Comparison of ENCODE assay signal across 18 mouse cellular contexts in the genomic region with DNA sequence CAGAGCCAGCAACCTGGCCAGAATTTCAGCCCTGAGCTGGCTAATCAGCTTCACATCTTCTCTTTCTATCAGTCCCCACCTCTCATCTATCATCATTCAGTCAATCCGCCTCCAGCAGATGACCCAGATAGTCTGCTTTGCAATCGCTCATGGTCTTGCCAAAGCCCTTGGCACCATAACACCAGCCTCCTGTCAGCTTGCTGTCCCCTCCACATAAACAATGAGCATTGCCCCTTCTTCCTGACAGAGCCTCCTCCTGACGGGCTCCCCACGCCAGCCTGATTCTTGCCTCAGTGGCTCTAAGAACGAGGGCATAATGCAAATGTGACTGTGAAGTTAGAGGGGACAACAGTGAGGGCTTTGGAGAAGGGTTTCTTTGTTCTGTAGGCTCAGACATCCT.
"Had no signal": no experiment of that assay in that cellular context is flagged by ENCODE, and none has a peak within 500 bp of the region (broad histone marks: within the 10 kb centered on the region; RNA-seq: fewer than 3 reads in every experiment).

No protein-coding gene starts in this region.

- H3K27me3 ChIP-seq: liver, embryonic 15.5 days; lung, embryonic 15.5 days; midbrain, embryonic 13.5 days; midbrain, embryonic 15.5 days; neural tube, embryonic 12.5 days; stomach, embryonic 15.5 days had no signal

- H3K4me1 ChIP-seq: liver, embryonic 15.5 days; lung, embryonic 15.5 days; megakaryocyte, embryonic 14.5 days; stomach, embryonic 15.5 days had no signal

- H3K9ac ChIP-seq: liver, embryonic 15.5 days; liver, postnatal 0 days; lung, embryonic 15.5 days; midbrain, embryonic 13.5 days; midbrain, embryonic 15.5 days; neural tube, embryonic 12.5 days; stomach, embryonic 15.5 days had no signal

- H3K4me2 ChIP-seq: liver, embryonic 15.5 days; lung, embryonic 15.5 days; midbrain, embryonic 13.5 days; midbrain, embryonic 15.5 days; neural tube, embryonic 12.5 days; stomach, embryonic 15.5 days had no signal

- H3K4me3 ChIP-seq: liver, embryonic 15.5 days; lung, embryonic 15.5 days; megakaryocyte, embryonic 14.5 days; midbrain, embryonic 13.5 days; midbrain, embryonic 15.5 days; neural tube, embryonic 12.5 days; stomach, embryonic 15.5 days had no signal

- H3K9me3 ChIP-seq: liver, embryonic 15.5 days; lung, embryonic 15.5 days; megakaryocyte, embryonic 14.5 days; midbrain, embryonic 13.5 days; midbrain, embryonic 15.5 days; neural tube, embryonic 12.5 days; stomach, embryonic 15.5 days had no signal

- ATAC-seq: liver, postnatal 0 days; lung, postnatal 0 days; midbrain, embryonic 13.5 days; midbrain, embryonic 15.5 days had no signal

- H3K27ac ChIP-seq: liver, embryonic 15.5 days; lung, embryonic 15.5 days; macrophage; midbrain, embryonic 13.5 days; midbrain, embryonic 15.5 days; neural tube, embryonic 12.5 days; stomach, embryonic 15.5 days; stomach, postnatal 0 days had no signal

- H3K36me3 ChIP-seq: liver, embryonic 15.5 days; lung, embryonic 15.5 days; midbrain, embryonic 13.5 days; midbrain, embryonic 15.5 days; neural tube, embryonic 12.5 days; stomach, embryonic 15.5 days had no signal

- DNase-seq: liver, postnatal 0 days; lung, adult 2 months; lung, postnatal 14 days; lung, postnatal 36 days; right cerebral cortex, postnatal 14 days; thymus, adult 2 months; thymus, postnatal 25 days; thymus, postnatal 4 days had no signal
